Comparison of ENCODE assay signal across 24 mouse cellular contexts in genomic region chr9:118382532-118382931, GRCm38 (mm10).
"Had no signal": no experiment of that assay in that cellular context is flagged by ENCODE, and none has a peak within 500 bp of the region (broad histone marks: within the 10 kb centered on the region; RNA-seq: fewer than 3 reads in every experiment).

No protein-coding gene starts in this region.

- H3K36me3 ChIP-seq: embryonic facial prominence, embryonic 10.5 days; embryonic facial prominence, embryonic 12.5 days; embryonic facial prominence, embryonic 13.5 days; embryonic facial prominence, embryonic 15.5 days; forebrain, embryonic 10.5 days; forebrain, embryonic 12.5 days; forebrain, embryonic 15.5 days had no signal

- H3K4me3 ChIP-seq: embryonic facial prominence, embryonic 10.5 days; embryonic facial prominence, embryonic 12.5 days; embryonic facial prominence, embryonic 13.5 days; embryonic facial prominence, embryonic 15.5 days; erythroblast, embryonic 14.5 days; forebrain, embryonic 10.5 days; forebrain, embryonic 12.5 days; forebrain, embryonic 13.5 days; forebrain, embryonic 15.5 days; gastrocnemius, adult 2 months; heart, adult 2 months had no signal

- H3K9me3 ChIP-seq: embryonic facial prominence, embryonic 10.5 days; embryonic facial prominence, embryonic 12.5 days; embryonic facial prominence, embryonic 13.5 days; embryonic facial prominence, embryonic 15.5 days; forebrain, embryonic 10.5 days; forebrain, embryonic 12.5 days; forebrain, embryonic 13.5 days; forebrain, embryonic 15.5 days had no signal

- H3K27ac ChIP-seq: embryonic facial prominence, embryonic 10.5 days; embryonic facial prominence, embryonic 12.5 days; embryonic facial prominence, embryonic 13.5 days; embryonic facial prominence, embryonic 15.5 days; forebrain, embryonic 10.5 days; forebrain, embryonic 12.5 days; forebrain, embryonic 13.5 days; forebrain, embryonic 15.5 days; gastrocnemius, adult 2 months; heart, adult 2 months had no signal

- H3K4me1 ChIP-seq: embryonic facial prominence, embryonic 10.5 days; embryonic facial prominence, embryonic 12.5 days; embryonic facial prominence, embryonic 13.5 days; embryonic facial prominence, embryonic 15.5 days; forebrain, embryonic 10.5 days; forebrain, embryonic 12.5 days; forebrain, embryonic 13.5 days; forebrain, embryonic 15.5 days had no signal

- H3K27me3 ChIP-seq: forebrain, embryonic 15.5 days had no signal

- H3K9ac ChIP-seq: embryonic facial prominence, embryonic 12.5 days; embryonic facial prominence, embryonic 13.5 days; embryonic facial prominence, embryonic 15.5 days; forebrain, embryonic 12.5 days; forebrain, embryonic 13.5 days; forebrain, embryonic 15.5 days; forebrain, postnatal 0 days had no signal

- DNase-seq: cerebellum, adult 9-11 months; cerebellum, postnatal 10 days; cerebellum, postnatal 14 days; cerebellum, postnatal 25 days; cerebellum, postnatal 36 days; embryo, embryonic 11 days; forebrain, postnatal 0 days; gastrocnemius, adult 2 months; gastrocnemius, postnatal 10 days; gastrocnemius, postnatal 14 days; gastrocnemius, postnatal 25 days; gastrocnemius, postnatal 36 days; heart, adult 11 months; heart, adult 18-20 months; heart, adult 2 months had no signal

- H3K4me2 ChIP-seq: embryonic facial prominence, embryonic 12.5 days; embryonic facial prominence, embryonic 13.5 days; embryonic facial prominence, embryonic 15.5 days; forebrain, embryonic 12.5 days; forebrain, embryonic 13.5 days; forebrain, embryonic 15.5 days had no signal
